13 mouse cellular contexts compared by ENCODE assay signal in the genomic region with DNA sequence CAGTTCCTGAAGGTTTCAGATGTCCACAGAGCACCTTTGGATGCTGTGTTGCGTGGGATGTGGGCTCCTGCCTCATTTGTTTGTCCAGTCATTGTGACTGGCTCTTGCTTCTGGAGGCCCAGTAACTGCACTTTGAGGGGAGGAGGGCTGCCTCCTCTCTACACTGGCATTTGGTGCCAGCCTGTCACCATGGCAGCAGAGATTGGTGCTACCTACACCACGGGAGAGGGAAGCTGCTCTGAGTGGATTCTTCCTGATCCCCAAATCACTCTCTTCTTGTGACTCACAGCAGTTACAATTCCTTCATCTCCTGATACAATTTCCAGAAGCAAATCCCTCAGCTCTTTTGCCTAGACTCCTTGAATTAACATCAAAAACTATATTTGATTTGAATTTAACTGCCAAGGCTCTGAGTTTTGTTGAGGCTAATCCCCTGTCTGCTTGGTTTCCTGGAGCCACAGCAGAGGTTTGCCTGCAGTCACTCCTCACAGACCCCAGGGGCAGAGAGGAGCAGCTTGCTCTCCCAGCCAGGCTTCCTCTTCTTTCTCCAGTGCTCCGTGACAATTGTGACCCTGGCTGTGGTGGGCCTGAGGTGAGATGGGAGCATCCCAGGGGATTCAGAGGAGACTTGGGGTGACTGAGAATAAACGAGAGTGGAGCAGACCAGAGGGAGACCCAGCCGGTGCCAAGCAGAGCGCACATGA.
DNase-seq lines count a peak whose midpoint lies in the region; ATAC-seq and TF ChIP-seq lines count a peak whose summit lies in the region.
"Had no signal": no experiment of that assay in that cellular context is flagged by ENCODE, and none has a peak within 500 bp of the region (broad histone marks: within the 10 kb centered on the region; RNA-seq: fewer than 3 reads in every experiment).

No protein-coding gene starts in this region.

- peak; percentile 39 to 49 for DNase-seq in cerebellum, postnatal 14 days
- no peak for DNase-seq in cerebellum, adult 2 months
- DNase-seq in left cerebral cortex, adult 2 months (ENCODE audit: extremely low spot score in 1 of 2, low spot score in 2 of 2): peak in 1 of 2 experiments; percentile 43
- no peak for DNase-seq in left cerebral cortex, adult 11 months (ENCODE audit: low spot score)
- peak; percentile 28 for DNase-seq in thymus, postnatal 14 days
- no peak for DNase-seq in thymus, adult 2 months
- no peak for DNase-seq in liver, embryonic 11.5 days (ENCODE audit: low spot score)
- DNase-seq: cerebellum, adult 18-20 months; layer of hippocampus, adult 9-11 months; lung, adult 2 months had no signal

- WGBS in cerebellum, adult 2 months: 33% methylated on average over 6 of the region's 6 CpGs
- WGBS in thymus, adult 2 months: 55% methylated on average over 6 of the region's 6 CpGs
- 58% methylated on average over 6 of the region's 6 CpGs for WGBS in intestine, postnatal 0 days
- 51% methylated on average over 6 of the region's 6 CpGs for WGBS in liver, embryonic 11.5 days

- no peak overlapping the region for H3K9ac ChIP-seq in intestine, postnatal 0 days (ENCODE audit: low read depth, low read length)
- no peak overlapping the region for H3K9ac ChIP-seq in liver, embryonic 11.5 days (ENCODE audit: low read depth, low read length)
- H3K9ac ChIP-seq: kidney, embryonic 15.5 days had no signal

- ATAC-seq in intestine, postnatal 0 days: no peak
- no peak for ATAC-seq in liver, embryonic 11.5 days (replicated peaks; ENCODE audit: low FRiP score)

- H3K4me2 ChIP-seq in intestine, postnatal 0 days (replicated peaks; ENCODE audit: low read depth): no peak overlapping the region
- no peak overlapping the region for H3K4me2 ChIP-seq in liver, embryonic 11.5 days
- H3K4me2 ChIP-seq: kidney, embryonic 15.5 days had no signal

- no peak overlapping the region for H3K4me3 ChIP-seq in cerebellum, adult 2 months (replicated peaks; ENCODE audit: insufficient read depth, low read depth, low read length)
- no peak overlapping the region for H3K4me3 ChIP-seq in left cerebral cortex, adult 2 months
- no peak overlapping the region for H3K4me3 ChIP-seq in thymus, adult 2 months (ENCODE audit: control insufficient read depth, insufficient read depth, low read length)
- H3K4me3 ChIP-seq in intestine, postnatal 0 days (ENCODE audit: low read depth, low read length): no peak overlapping the region
- no peak overlapping the region for H3K4me3 ChIP-seq in liver, embryonic 11.5 days (ENCODE audit: low read depth, low read length)
- H3K4me3 ChIP-seq: forebrain, embryonic 10.5 days; kidney, embryonic 15.5 days had no signal

- peaks cover 5% of the 10 kb centered on the region; the same call in 1 of the 2 replicates for H3K9me3 ChIP-seq in intestine, postnatal 0 days (ENCODE audit: control insufficient read depth)
- H3K9me3 ChIP-seq in liver, embryonic 11.5 days (ENCODE audit: control insufficient read depth, low read length): no peaks in the 10 kb centered on the region
- H3K9me3 ChIP-seq: forebrain, embryonic 10.5 days; kidney, embryonic 15.5 days had no signal

- no peak overlapping the region for H3K27ac ChIP-seq in cerebellum, adult 2 months (ENCODE audit: insufficient read depth, low read length)
- H3K27ac ChIP-seq in left cerebral cortex, adult 2 months: peak overlapping the region; percentile 57; the same call in 1 of the 2 replicates
- no peak overlapping the region for H3K27ac ChIP-seq in thymus, adult 2 months (ENCODE audit: control insufficient read depth, insufficient read depth, low read length)
- no peak overlapping the region for H3K27ac ChIP-seq in intestine, postnatal 0 days (ENCODE audit: low read depth, low read length)
- no peak overlapping the region for H3K27ac ChIP-seq in liver, embryonic 11.5 days (ENCODE audit: low read depth, low read length)
- H3K27ac ChIP-seq: forebrain, embryonic 10.5 days; kidney, embryonic 15.5 days had no signal

- no peaks in the 10 kb centered on the region for H3K27me3 ChIP-seq in cerebellum, adult 2 months (ENCODE audit: control insufficient read depth, insufficient read depth, low read length)
- H3K27me3 ChIP-seq in thymus, adult 2 months (ENCODE audit: control insufficient read depth, insufficient read depth, low read length): no peaks in the 10 kb centered on the region
- no peaks in the 10 kb centered on the region for H3K27me3 ChIP-seq in intestine, postnatal 0 days (replicated peaks; ENCODE audit: control insufficient read depth, insufficient read depth, low read length)
- H3K27me3 ChIP-seq in liver, embryonic 11.5 days (replicated peaks; ENCODE audit: control insufficient read depth, insufficient read depth, low read length): no peaks in the 10 kb centered on the region
- H3K27me3 ChIP-seq: kidney, embryonic 15.5 days had no signal

- intact Hi-C loops in left cerebral cortex, adult 2 months (cut with DNase I): loop anchor here (5.0 kb wide), 1 partner anchor 505 kb away; no protein-coding TSS in a partner anchor

- H3K36me3 ChIP-seq in thymus, adult 2 months (ENCODE audit: control insufficient read depth, insufficient read depth, low read length): no peaks in the 10 kb centered on the region
- no peaks in the 10 kb centered on the region for H3K36me3 ChIP-seq in intestine, postnatal 0 days (ENCODE audit: control insufficient read depth, insufficient read depth)
- H3K36me3 ChIP-seq in liver, embryonic 11.5 days (ENCODE audit: control insufficient read depth, insufficient read depth, low read length): no peaks in the 10 kb centered on the region
- H3K36me3 ChIP-seq: forebrain, embryonic 10.5 days; kidney, embryonic 15.5 days had no signal

- no peaks in the 10 kb centered on the region; the same call in 1 of the 2 replicates for H3K4me1 ChIP-seq in cerebellum, adult 2 months (ENCODE audit: control insufficient read depth, insufficient read depth, low read length)
- peaks cover 12% of the 10 kb centered on the region for H3K4me1 ChIP-seq in thymus, adult 2 months (replicated peaks; ENCODE audit: control insufficient read depth, insufficient read depth, low read length)
- H3K4me1 ChIP-seq in intestine, postnatal 0 days (replicated peaks; ENCODE audit: control insufficient read depth, insufficient read depth, low read length): no peaks in the 10 kb centered on the region
- H3K4me1 ChIP-seq in liver, embryonic 11.5 days (replicated peaks; ENCODE audit: control insufficient read depth, insufficient read depth, low read length): no peaks in the 10 kb centered on the region

- TF ChIP-seq CTCF in cerebellum, adult 2 months (IDR thresholded peaks at IDR 0.05; ENCODE audit: borderline replicate concordance, insufficient read depth, low read depth, low read length): no peak
- TF ChIP-seq CTCF in left cerebral cortex, adult 2 months (IDR thresholded peaks at IDR 0.05): peak; percentile 24
- TF ChIP-seq CTCF in thymus, adult 2 months (IDR thresholded peaks at IDR 0.05; ENCODE audit: borderline replicate concordance, control insufficient read depth, extremely low read depth, insufficient read depth, low read length, poor library complexity): no peak
- TF ChIP-seq CTCF in intestine, postnatal 0 days (IDR thresholded peaks at IDR 0.05; ENCODE audit: low read depth): no peak

- no peak for TF ChIP-seq POLR2A in cerebellum, adult 2 months (IDR thresholded peaks at IDR 0.05; ENCODE audit: borderline replicate concordance, insufficient read depth, low read length)
- TF ChIP-seq POLR2A in thymus, adult 2 months (IDR thresholded peaks at IDR 0.05; ENCODE audit: control insufficient read depth, extremely low read depth, insufficient read depth, low read length, poor library complexity): no peak

Comparison
In these comparisons a context has a peak if more than half of its experiments do, and no peak if none do; other contexts are left out.
1. DNase-seq: peak in cerebellum, postnatal 14 days (2 of 2) and thymus, postnatal 14 days (single experiment); none in cerebellum, adult 2 months (0 of 2), left cerebral cortex, adult 11 months (single experiment), thymus, adult 2 months (single experiment) and liver, embryonic 11.5 days (single experiment).